Mouse (Mus musculus) kidney, embryonic 14.5 days (tissue): ENCODE results near the gene Fshr. TPM values are rescaled to one million over a fixed set of nuclear protein-coding genes. Genes with fewer than 3 reads are reported as not detected.
A peak's percentile ranks its signal among the peaks of the same experiment; 100 is the strongest.

Experiments used
- ATAC-seq: fragments of 200-750 bp; cut with Nextera tagmentation; 2 replicates; pipeline ENCODE4 v1.8.0; 2017; ENCODE audit warnings: moderate number of reproducible peaks, mild to moderate bottlenecking, moderate TSS enrichment, moderate library complexity; ENCODE audit not compliant: low FRiP score, low TSS enrichment
- H3K27ac ChIP-seq: fragments of 300-500 bp; sonication (generic); 2 replicates; pipeline ENCODE4 v1.5.1; 2014; ENCODE audit warnings: low read depth, mild to moderate bottlenecking, low read length, moderate library complexity, mixed read lengths
- H3K27me3 ChIP-seq: fragments of 300-500 bp; sonication (generic); 2 replicates; pipeline ENCODE4 v1.6.1; 2014; ENCODE audit warnings: mild to moderate bottlenecking, low read length; ENCODE audit not compliant: control insufficient read depth, insufficient read depth
- H3K36me3 ChIP-seq: fragments of 300-500 bp; sonication (generic); 2 replicates; pipeline ENCODE4 v1.6.1; 2014; ENCODE audit warnings: low read length, mixed read lengths; ENCODE audit not compliant: control insufficient read depth, insufficient read depth
- H3K4me1 ChIP-seq: fragments of 300-500 bp; sonication (generic); 2 replicates; pipeline ENCODE4 v1.6.1; 2014; ENCODE audit warnings: low read length, mixed read lengths; ENCODE audit not compliant: control insufficient read depth, insufficient read depth
- H3K4me2 ChIP-seq: fragments of 300-500 bp; sonication (generic); replicated peaks from 2 replicates; pipeline ENCODE4 v1.6.1; 2014; ENCODE audit warnings: low read depth, mild to moderate bottlenecking, low read length
- H3K4me3 ChIP-seq: fragments of 300-500 bp; sonication (generic); 2 replicates; pipeline ENCODE4 v1.5.1; 2014; ENCODE audit warnings: mild to moderate bottlenecking, low read length
- H3K9ac ChIP-seq: fragments of 300-500 bp; sonication (generic); 2 replicates; pipeline ENCODE4 v1.6.1; 2014; ENCODE audit warnings: low read depth, mild to moderate bottlenecking, low read length, moderate library complexity
- H3K9me3 ChIP-seq: fragments of 300-500 bp; sonication (generic); 2 replicates; pipeline ENCODE4 v1.6.1; 2016; ENCODE audit warnings: low read length; ENCODE audit not compliant: control insufficient read depth
- WGBS: fragments of 180-500 bp; shearing (Covaris S2); extraction: QIAGEN DNeasy Blood & Tissue Kit; methylation state at CpG from one replicate; pipeline ENCODE4 v1.1.7; 2014; 5-methylcytosine and 5-hydroxymethylcytosine counted together
- polyA plus RNA-seq: library from polyadenylated mRNA; unstranded; fragments of >200 nt; fragmentation: Nextera tagmentation; extraction: Ambion mirVana; gene quantifications from 2 replicates; pipeline ENCODE4 v1.2.1, GENCODE M21; 2014

Fshr gene
- polyA plus RNA-seq, 1 experiment from 2014 or later, result not detected

DNA sequence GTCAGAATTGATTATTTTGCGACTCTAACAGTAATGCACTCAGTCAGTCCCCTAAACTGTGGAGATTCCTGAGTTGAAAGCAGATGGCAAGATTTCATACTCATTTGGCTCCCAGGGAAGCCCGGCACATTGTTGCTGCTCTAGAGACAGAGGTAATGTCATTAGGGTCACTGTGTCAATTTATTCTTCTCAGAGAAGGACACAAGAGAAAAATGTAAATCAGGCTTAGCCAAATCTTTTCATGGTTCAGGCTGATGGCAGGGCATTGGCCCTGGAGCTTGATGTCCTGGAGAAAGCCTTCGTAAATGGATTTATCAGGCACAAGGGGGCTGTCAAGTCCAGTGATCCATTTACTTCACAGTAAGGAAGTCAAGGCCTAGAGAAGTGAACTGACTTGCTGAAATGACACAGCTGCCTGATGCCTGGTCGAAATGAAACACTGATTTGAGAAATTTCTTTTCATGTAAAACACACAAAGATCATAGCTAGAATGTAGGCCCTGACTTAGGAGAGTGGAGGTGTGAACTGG, 262.3 kb downstream of the Fshr start:
- no peaks in the 10 kb centered on the region for H3K36me3 ChIP-seq
- no peak overlapping the region for H3K9ac ChIP-seq
- no peak for ATAC-seq
- no peaks in the 10 kb centered on the region for H3K27me3 ChIP-seq
- 20% methylated on average over 4 of the region's 4 CpGs for WGBS
- H3K4me3 ChIP-seq, result no peak overlapping the region
- H3K4me1 ChIP-seq, result no peaks in the 10 kb centered on the region; the same call in 1 of the 2 replicates
- no peak overlapping the region for H3K27ac ChIP-seq
- H3K9me3 ChIP-seq, result no peaks in the 10 kb centered on the region
- H3K4me2 ChIP-seq, result no peak overlapping the region

DNA sequence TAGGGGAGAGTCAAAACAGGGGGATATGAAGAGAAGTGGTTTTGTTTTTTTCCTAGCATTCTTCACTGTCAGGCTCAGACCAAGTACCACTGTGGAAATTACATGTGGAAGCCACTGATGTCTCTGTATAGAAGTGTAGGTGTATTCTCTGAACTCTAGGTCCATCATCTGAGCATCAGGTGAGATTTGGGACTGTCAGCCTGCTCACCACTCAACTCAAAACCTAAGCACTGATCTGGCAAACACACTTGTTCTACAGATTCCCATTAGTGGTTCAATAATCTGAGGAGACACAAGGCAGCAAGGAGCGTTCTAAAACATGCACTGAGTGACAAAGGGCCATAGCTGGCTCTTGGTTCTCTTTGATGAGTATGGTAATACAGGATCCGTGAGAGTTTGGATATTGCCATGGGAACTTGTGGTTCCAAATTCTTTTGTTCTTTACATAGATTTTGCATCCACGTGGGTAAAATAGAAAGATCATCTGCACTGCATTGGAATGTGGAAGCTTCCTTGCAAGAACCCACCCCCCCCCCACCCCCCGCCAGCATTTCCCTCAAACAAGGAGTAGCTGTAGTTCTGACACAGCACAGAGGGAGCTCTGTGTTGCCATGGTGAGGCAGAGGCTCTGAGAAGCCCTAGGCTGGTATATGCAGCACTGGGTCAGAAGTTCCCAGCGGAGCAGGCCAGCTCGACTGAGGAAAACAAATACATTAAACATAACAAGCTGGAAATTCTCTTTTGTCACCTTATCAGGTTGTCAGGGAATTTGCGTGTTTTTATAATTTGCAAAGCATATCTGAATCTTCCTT, 262.9 kb downstream of the Fshr start:
- ATAC-seq, result peak; percentile 62; the same call in 1 of the 2 replicates
- H3K9ac ChIP-seq, result no peak overlapping the region
- no peak overlapping the region for H3K4me3 ChIP-seq
- no peaks in the 10 kb centered on the region for H3K36me3 ChIP-seq
- no peak overlapping the region for H3K4me2 ChIP-seq
- H3K27ac ChIP-seq, result no peak overlapping the region
- WGBS, result 30% methylated on average over 7 of the region's 7 CpGs
- H3K27me3 ChIP-seq, result no peaks in the 10 kb centered on the region
- no peaks in the 10 kb centered on the region; the same call in 1 of the 2 replicates for H3K4me1 ChIP-seq
- no peaks in the 10 kb centered on the region for H3K9me3 ChIP-seq

DNA sequence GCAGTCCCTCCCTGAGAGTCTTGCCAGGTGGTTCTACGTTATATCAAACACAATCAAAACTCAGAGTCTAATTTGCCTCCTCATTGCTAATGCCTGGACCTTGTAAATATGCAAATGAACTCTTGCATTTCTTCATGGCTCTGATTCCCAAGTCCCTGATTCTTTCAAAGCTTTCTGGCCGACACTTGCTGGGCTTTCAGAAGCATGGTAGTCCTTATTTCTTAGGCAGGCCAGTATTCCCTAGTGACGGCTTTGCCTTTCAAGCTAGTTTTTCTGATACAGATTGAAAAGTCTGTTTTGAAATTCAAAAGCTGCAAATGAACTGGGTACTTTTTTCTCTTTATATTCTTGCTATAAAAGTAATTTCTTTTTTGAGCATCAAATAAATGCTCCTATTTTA, 263.5 kb downstream of the Fshr start:
- WGBS, result 72% methylated on average over 3 of the region's 3 CpGs
- H3K27ac ChIP-seq, result no peak overlapping the region
- no peaks in the 10 kb centered on the region for H3K27me3 ChIP-seq
- H3K4me2 ChIP-seq, result no peak overlapping the region
- no peaks in the 10 kb centered on the region for H3K36me3 ChIP-seq
- H3K4me3 ChIP-seq, result no peak overlapping the region
- H3K9me3 ChIP-seq, result no peaks in the 10 kb centered on the region
- ATAC-seq, result no peak
- no peak overlapping the region for H3K9ac ChIP-seq
- no peaks in the 10 kb centered on the region; the same call in 1 of the 2 replicates for H3K4me1 ChIP-seq
